ENCODE assay signal across 24 mouse cellular contexts in the genomic region with DNA sequence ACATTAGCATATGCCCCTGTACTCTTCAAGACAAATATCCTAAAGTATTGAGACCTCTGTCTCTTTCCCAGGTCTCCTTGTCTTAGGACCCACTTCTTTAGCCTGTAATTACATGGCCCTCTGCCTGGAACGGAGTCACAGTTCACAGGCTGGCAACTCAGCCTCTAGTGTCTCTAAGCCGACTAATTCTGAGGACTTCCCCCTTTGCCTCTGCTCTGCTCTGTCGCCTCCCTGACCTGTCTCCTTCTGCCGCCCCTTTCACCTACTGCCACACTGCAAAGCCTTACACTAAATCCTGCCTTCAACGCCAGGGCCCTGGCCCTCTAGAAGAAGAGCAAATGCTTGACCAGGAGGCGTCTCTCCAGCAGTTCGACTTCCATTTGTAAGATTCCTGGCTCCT. TPM values are rescaled to one million over a fixed set of nuclear protein-coding genes. Genes with fewer than 3 reads are reported as not detected.
DNase-seq lines count a peak whose midpoint lies in the region; ATAC-seq lines count a peak whose summit lies in the region.
"Had no signal": no experiment of that assay in that cellular context is flagged by ENCODE, and none has a peak within 500 bp of the region (broad histone marks: within the 10 kb centered on the region; RNA-seq: fewer than 3 reads in every experiment).

No protein-coding gene starts in this region.

- no peaks in the 10 kb centered on the region for H3K9me3 ChIP-seq in heart, embryonic 12.5 days (replicated peaks)
- no peaks in the 10 kb centered on the region for H3K9me3 ChIP-seq in kidney, embryonic 16.5 days (ENCODE audit: low read length)
- H3K9me3 ChIP-seq: hindbrain, embryonic 13.5 days; liver, embryonic 13.5 days; lung, embryonic 15.5 days; midbrain, embryonic 13.5 days had no signal

- DNase-seq in adrenal gland, postnatal 14 days: peak; percentile 3
- no peak for DNase-seq in adrenal gland, adult 8-10 months
- peak; percentile 72 for DNase-seq in heart, adult 11 months
- no peak for DNase-seq in kidney, adult 11 months
- DNase-seq in spleen, postnatal 36 days (ENCODE audit: low spot score in 2 of 2): peak; percentile 35 to 52
- DNase-seq in spleen, postnatal 10 days (ENCODE audit: low spot score in 2 of 2): no peak
- DNase-seq: adrenal gland, postnatal 25 days; gastrocnemius, postnatal 10 days; heart, adult 2 months; liver, embryonic 13.5 days; thymus, adult 18-20 months had no signal

- H3K27ac ChIP-seq in heart, embryonic 12.5 days (ENCODE audit: poor library complexity, severe bottlenecking): no peak overlapping the region
- H3K27ac ChIP-seq in kidney, embryonic 16.5 days (ENCODE audit: low read length): peak overlapping the region; percentile 59
- H3K27ac ChIP-seq: embryonic facial prominence, embryonic 13.5 days; heart, adult 2 months; hindbrain, embryonic 13.5 days; liver, embryonic 13.5 days; lung, embryonic 15.5 days; macrophage; midbrain, embryonic 13.5 days had no signal

- H3K4me2 ChIP-seq in heart, embryonic 12.5 days: no peak overlapping the region
- H3K4me2 ChIP-seq in kidney, embryonic 16.5 days (replicated peaks; ENCODE audit: low read depth, low read length): no peak overlapping the region
- H3K4me2 ChIP-seq: embryonic facial prominence, embryonic 13.5 days; hindbrain, embryonic 13.5 days; liver, embryonic 13.5 days; lung, embryonic 15.5 days; midbrain, embryonic 13.5 days had no signal

- H3K9ac ChIP-seq in heart, embryonic 12.5 days: no peak overlapping the region
- H3K9ac ChIP-seq in kidney, embryonic 16.5 days (replicated peaks; ENCODE audit: low read length): no peak overlapping the region
- H3K9ac ChIP-seq: embryonic facial prominence, embryonic 13.5 days; hindbrain, embryonic 13.5 days; liver, embryonic 13.5 days; lung, embryonic 15.5 days; midbrain, embryonic 13.5 days had no signal

- no peaks in the 10 kb centered on the region for H3K36me3 ChIP-seq in heart, embryonic 12.5 days
- H3K36me3 ChIP-seq in kidney, embryonic 16.5 days (ENCODE audit: insufficient read depth, low read length): no peaks in the 10 kb centered on the region
- H3K36me3 ChIP-seq: embryonic facial prominence, embryonic 13.5 days; hindbrain, embryonic 13.5 days; liver, embryonic 13.5 days; lung, embryonic 15.5 days; midbrain, embryonic 13.5 days had no signal

- H3K4me3 ChIP-seq in heart, embryonic 12.5 days: no peak overlapping the region
- no peak overlapping the region for H3K4me3 ChIP-seq in kidney, embryonic 16.5 days (ENCODE audit: low read length)
- H3K4me3 ChIP-seq: embryonic facial prominence, embryonic 13.5 days; heart, adult 2 months; hindbrain, embryonic 13.5 days; liver, embryonic 13.5 days; lung, embryonic 15.5 days; midbrain, embryonic 13.5 days had no signal

- WGBS in heart, embryonic 12.5 days: 49% methylated on average over 7 of the region's 7 CpGs
- 26% methylated on average over 7 of the region's 7 CpGs for WGBS in kidney, embryonic 16.5 days

- ATAC-seq in heart, embryonic 12.5 days (ENCODE audit: insufficient number of reproducible peaks, low FRiP score): no peak
- ATAC-seq in kidney, embryonic 16.5 days (ENCODE audit: low FRiP score, low TSS enrichment): peak; percentile 57
- ATAC-seq: midbrain, embryonic 13.5 days had no signal

- peaks cover 34% of the 10 kb centered on the region for H3K27me3 ChIP-seq in heart, embryonic 12.5 days (replicated peaks)
- no peaks in the 10 kb centered on the region for H3K27me3 ChIP-seq in kidney, embryonic 16.5 days (ENCODE audit: insufficient read depth, low read length)
- H3K27me3 ChIP-seq: hindbrain, embryonic 13.5 days; lung, embryonic 15.5 days; midbrain, embryonic 13.5 days had no signal

- H3K4me1 ChIP-seq in heart, embryonic 12.5 days (replicated peaks): no peaks in the 10 kb centered on the region
- no peaks in the 10 kb centered on the region for H3K4me1 ChIP-seq in kidney, embryonic 16.5 days (ENCODE audit: insufficient read depth, low read length)
- H3K4me1 ChIP-seq: embryonic facial prominence, embryonic 13.5 days; liver, embryonic 13.5 days; lung, embryonic 15.5 days had no signal

RNA-seq across cellular contexts. Expression of a gene that starts 0.7 kb away (rescaled TPM):
- 0.64 TPM in 1 of 2 replicates, not detected in the other for total RNA-seq in adrenal gland, postnatal 14 days (2021)
- total RNA-seq in adrenal gland, adult 8-10 months (2022): under 1 TPM in 1 of 4 experiments, not detected in 3; 0.31 TPM
- polyA plus RNA-seq in heart, embryonic 12.5 days (2016; fragmentation: Nextera tagmentation; extraction: Ambion mirVana): not detected in 2 replicates
- 27.4 and 27.7 TPM in 2 replicates for polyA plus RNA-seq in kidney, embryonic 16.5 days (2015; fragmentation: Nextera tagmentation; extraction: Ambion mirVana)
- total RNA-seq: adrenal gland, postnatal 25 days; gastrocnemius, postnatal 10 days; heart, adult 2 months; left cerebral cortex, adult 18-20 months; neutrophil, adult 5-6 weeks had no signal
- polyA plus RNA-seq: embryonic facial prominence, embryonic 13.5 days; heart, adult 2 months; heart, embryonic 16.5 days; limb, embryonic 11.5 days; liver, embryonic 13.5 days; macrophage; midbrain, embryonic 13.5 days; stomach, embryonic 14.5 days; urinary bladder, adult 2 months had no signal

Comparison
In these comparisons a context has a peak if more than half of its experiments do, and no peak if none do; other contexts are left out.
1. DNase-seq: peak in adrenal gland, postnatal 14 days (single experiment), heart, adult 11 months (single experiment) and spleen, postnatal 36 days (2 of 2); none in adrenal gland, adult 8-10 months (single experiment), kidney, adult 11 months (single experiment) and spleen, postnatal 10 days (0 of 2).